ENCODE assay signal across 10 mouse cellular contexts in the genomic region with DNA sequence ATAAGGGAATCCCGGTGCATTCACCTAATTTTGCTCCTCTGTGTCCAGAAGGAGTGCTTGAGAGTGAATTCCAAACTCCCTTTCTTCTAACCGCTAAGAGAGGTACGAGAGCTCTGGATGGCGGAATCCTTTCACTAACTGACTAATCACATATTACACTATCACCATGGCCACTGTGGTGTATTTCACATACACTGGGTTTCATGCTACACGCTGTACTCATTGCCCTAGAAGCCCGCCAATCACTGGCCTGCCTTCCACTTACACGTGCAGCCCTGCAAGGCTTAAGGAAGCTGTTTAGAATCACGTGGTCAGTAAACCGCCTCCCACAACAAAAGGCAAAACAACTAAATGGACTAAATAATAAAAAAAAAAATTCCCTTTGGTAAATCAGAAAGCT.
DNase-seq lines count a peak whose midpoint lies in the region; ATAC-seq and TF ChIP-seq lines count a peak whose summit lies in the region.
"Had no signal": no experiment of that assay in that cellular context is flagged by ENCODE, and none has a peak within 500 bp of the region (broad histone marks: within the 10 kb centered on the region; RNA-seq: fewer than 3 reads in every experiment).

No protein-coding gene starts in this region.

- no peak for TF ChIP-seq EP300 in ES-Bruce4 (IDR thresholded peaks at IDR 0.05; ENCODE audit: insufficient read depth, low read depth, low read length)

- H3K4me1 ChIP-seq in heart, embryonic 10.5 days: peaks cover 16% of the 10 kb centered on the region
- no peaks in the 10 kb centered on the region for H3K4me1 ChIP-seq in ES-Bruce4 (ENCODE audit: control insufficient read depth, insufficient read depth, low read length)
- H3K4me1 ChIP-seq in forebrain, embryonic 13.5 days: peaks cover 17% of the 10 kb centered on the region
- peaks cover 42% of the 10 kb centered on the region for H3K4me1 ChIP-seq in midbrain, embryonic 10.5 days

- 38% methylated on average over 9 of the region's 9 CpGs for WGBS in heart, embryonic 10.5 days
- 16% methylated on average over 9 of the region's 9 CpGs for WGBS in forebrain, embryonic 13.5 days
- 31% methylated on average over 9 of the region's 9 CpGs for WGBS in midbrain, embryonic 10.5 days

- peak; percentile 80 for DNase-seq in heart, embryonic 10.5 days (ENCODE audit: low spot score)
- no peak for DNase-seq in heart, postnatal 10 days
- peak; percentile 34 for DNase-seq in midbrain, embryonic 10.5 days (ENCODE audit: low spot score)
- DNase-seq in thymus, postnatal 25 days: no peak
- DNase-seq in cerebellum, postnatal 4 days (ENCODE audit: low spot score in 2 of 2): no peak
- DNase-seq: cerebellum, adult 9-11 months had no signal

- H3K36me3 ChIP-seq in heart, embryonic 10.5 days: no peaks in the 10 kb centered on the region
- H3K36me3 ChIP-seq in ES-Bruce4 (ENCODE audit: control insufficient read depth, insufficient read depth, low read length, poor library complexity, severe bottlenecking): no peaks in the 10 kb centered on the region
- H3K36me3 ChIP-seq in forebrain, embryonic 13.5 days (ENCODE audit: poor library complexity, severe bottlenecking): no peaks in the 10 kb centered on the region
- peaks cover 23% of the 10 kb centered on the region for H3K36me3 ChIP-seq in midbrain, embryonic 10.5 days

- H3K9me3 ChIP-seq in heart, embryonic 10.5 days: no peaks in the 10 kb centered on the region
- H3K9me3 ChIP-seq in ES-Bruce4 (replicated peaks; ENCODE audit: control insufficient read depth, insufficient read depth, low read length, poor library complexity, severe bottlenecking): 0 out of 2 replicates have a peak, but pooled peaks cover 2% of the 10 kb centered on the region
- no peaks in the 10 kb centered on the region for H3K9me3 ChIP-seq in forebrain, embryonic 13.5 days (replicated peaks)
- no peaks in the 10 kb centered on the region for H3K9me3 ChIP-seq in midbrain, embryonic 10.5 days (replicated peaks)

- TF ChIP-seq CTCF in ES-Bruce4 (IDR thresholded peaks at IDR 0.05; ENCODE audit: low read depth, low read length): no peak

- intact Hi-C loops in heart, postnatal 10 days (cut with DNase I): no loop called here

- TF ChIP-seq POLR2A in ES-Bruce4 (IDR thresholded peaks at IDR 0.05; ENCODE audit: insufficient read depth, low read length): no peak

- peaks cover 75% of the 10 kb centered on the region for H3K27me3 ChIP-seq in heart, embryonic 10.5 days (ENCODE audit: insufficient read depth, poor library complexity, severe bottlenecking)
- H3K27me3 ChIP-seq in ES-Bruce4 (ENCODE audit: control insufficient read depth, insufficient read depth, low read length, poor library complexity, severe bottlenecking): no peaks in the 10 kb centered on the region
- no peaks in the 10 kb centered on the region for H3K27me3 ChIP-seq in forebrain, embryonic 13.5 days
- H3K27me3 ChIP-seq in midbrain, embryonic 10.5 days (ENCODE audit: low read depth, poor library complexity, severe bottlenecking): no peaks in the 10 kb centered on the region; the same call in 1 of the 2 replicates

- H3K4me3 ChIP-seq in heart, embryonic 10.5 days: peak overlapping the region; percentile 24
- H3K4me3 ChIP-seq in ES-Bruce4 (ENCODE audit: low read depth, low read length): no peak overlapping the region
- peak overlapping the region; percentile 22; the same call in 1 of the 2 replicates for H3K4me3 ChIP-seq in forebrain, embryonic 13.5 days
- peak overlapping the region; percentile 40 for H3K4me3 ChIP-seq in midbrain, embryonic 10.5 days

- 0 out of 2 replicates have a peak overlapping the region, but pooled peaks have one; percentile 2 for H3K9ac ChIP-seq in ES-Bruce4 (ENCODE audit: low read depth, poor library complexity, severe bottlenecking)
- H3K9ac ChIP-seq in forebrain, embryonic 13.5 days: peak overlapping the region; percentile 46; the same call in 1 of the 2 replicates
- H3K9ac ChIP-seq: liver, embryonic 14.5 days had no signal

- ATAC-seq in forebrain, embryonic 13.5 days: peak; percentile 83
- no peak for ATAC-seq in granulocyte monocyte progenitor cell, adult 5-6 weeks (replicated peaks; ENCODE audit: poor library complexity, severe bottlenecking)

- H3K27ac ChIP-seq in heart, embryonic 10.5 days: peak overlapping the region; percentile 54
- no peak overlapping the region for H3K27ac ChIP-seq in ES-Bruce4 (ENCODE audit: insufficient read depth, low read length)
- no peak overlapping the region for H3K27ac ChIP-seq in forebrain, embryonic 13.5 days
- H3K27ac ChIP-seq in midbrain, embryonic 10.5 days (replicated peaks): peak overlapping the region; percentile 81
- H3K27ac ChIP-seq: liver, embryonic 14.5 days had no signal

- peak overlapping the region; percentile 50 for H3K4me2 ChIP-seq in forebrain, embryonic 13.5 days

Comparison
In these comparisons a context has a peak if more than half of its experiments do, and no peak if none do; other contexts are left out.
1. DNase-seq: peak in heart, embryonic 10.5 days (single experiment) and midbrain, embryonic 10.5 days (single experiment); none in heart, postnatal 10 days (0 of 2), thymus, postnatal 25 days (single experiment) and cerebellum, postnatal 4 days (0 of 2).
2. H3K27ac ChIP-seq: peak in heart, embryonic 10.5 days (single experiment) and midbrain, embryonic 10.5 days (single experiment); none in ES-Bruce4 (single experiment) and forebrain, embryonic 13.5 days (single experiment).